Mouse (Mus musculus): ENCODE results near the gene Zfp740.
"Not testable (repeated sequence)": the region's sequence is repeated elsewhere in the genome, so short reads cannot be mapped to it uniquely, and the experiment has no call there.

Zfp740 gene

GRCm38 (mm10) chr15:102202971-102203834 lies at the start of gene Zfp740:
Gene Zfp740, plus strand, starts transcription at chr15:102203249.
- peak; percentile 91 to 94 for DNase-seq (ENCODE audit: low spot score in 2 of 2)

GRCm38 (mm10) chr15:102155006-102155405 lies 48.0 kb upstream of the Zfp740 start:
- not testable (repeated sequence) for DNase-seq (ENCODE audit: low spot score in 2 of 2)

GRCm38 (mm10) chr15:102156836-102157235 lies 46.2 kb upstream of the Zfp740 start:
- DNase-seq (ENCODE audit: low spot score in 2 of 2): no peak

- DNase-seq (ENCODE audit: low spot score in 2 of 2): no peak
These were observed 42.5 kb upstream of the Zfp740 start for GRCm38 (mm10) chr15:102160415-102161060.

GRCm38 (mm10) chr15:102163900-102164693 lies 39.0 kb upstream of the Zfp740 start:
- DNase-seq (ENCODE audit: low spot score in 2 of 2): no peak

- DNase-seq (ENCODE audit: low spot score in 2 of 2): no peak
These were observed 37.5 kb upstream of the Zfp740 start for GRCm38 (mm10) chr15:102165468-102166100.

GRCm38 (mm10) chr15:102167620-102168021 lies 35.4 kb upstream of the Zfp740 start:
- no peak for DNase-seq (ENCODE audit: low spot score in 2 of 2)

- no peak for DNase-seq (ENCODE audit: low spot score in 2 of 2)
These were observed 34.0 kb upstream of the Zfp740 start for GRCm38 (mm10) chr15:102169064-102169463.

GRCm38 (mm10) chr15:102173581-102173980 lies 29.5 kb upstream of the Zfp740 start:
- DNase-seq (ENCODE audit: low spot score in 2 of 2): no peak

GRCm38 (mm10) chr15:102175736-102176319 lies 27.2 kb upstream of the Zfp740 start:
- DNase-seq (ENCODE audit: low spot score in 2 of 2): no peak

GRCm38 (mm10) chr15:102176571-102177316 lies 26.3 kb upstream of the Zfp740 start:
- no peak for DNase-seq (ENCODE audit: low spot score in 2 of 2)

GRCm38 (mm10) chr15:102177417-102177816 lies 25.6 kb upstream of the Zfp740 start:
- DNase-seq (ENCODE audit: low spot score in 2 of 2): no peak

- peak; percentile 44 to 56 for DNase-seq (ENCODE audit: low spot score in 2 of 2)
These were observed 24.8 kb upstream of the Zfp740 start for GRCm38 (mm10) chr15:102178279-102178678.

- DNase-seq (ENCODE audit: low spot score in 2 of 2): no peak
These were observed 23.9 kb upstream of the Zfp740 start for GRCm38 (mm10) chr15:102179106-102179505.

GRCm38 (mm10) chr15:102179924-102180323 lies 23.1 kb upstream of the Zfp740 start:
- DNase-seq (ENCODE audit: low spot score in 2 of 2): no peak

GRCm38 (mm10) chr15:102183076-102183475 lies 20.0 kb upstream of the Zfp740 start:
- no peak for DNase-seq (ENCODE audit: low spot score in 2 of 2)

- no peak for DNase-seq (ENCODE audit: low spot score in 2 of 2)
These were observed 16.8 kb upstream of the Zfp740 start for GRCm38 (mm10) chr15:102186239-102186638.

GRCm38 (mm10) chr15:102188096-102188495 lies 15.0 kb upstream of the Zfp740 start:
- no peak for DNase-seq (ENCODE audit: low spot score in 2 of 2)

- no peak for DNase-seq (ENCODE audit: low spot score in 2 of 2)
These were observed 14.2 kb upstream of the Zfp740 start for GRCm38 (mm10) chr15:102188883-102189282.

- DNase-seq (ENCODE audit: low spot score in 2 of 2): no peak
These were observed 11.3 kb upstream of the Zfp740 start for GRCm38 (mm10) chr15:102191699-102192098.
